Mouse (Mus musculus) midbrain, embryonic 16.5 days (tissue): Measurements from ENCODE around the gene Rab1b. TPM values are rescaled to one million over a fixed set of nuclear protein-coding genes. Genes with fewer than 3 reads are reported as not detected.
"Not testable (repeated sequence)": the region's sequence is repeated elsewhere in the genome, so short reads cannot be mapped to it uniquely, and the experiment has no call there.

Source experiments
- ATAC-seq: fragments of 200-750 bp; cut with Nextera tagmentation; 2 replicates; pipeline ENCODE4 v1.8.0; 2017; ENCODE audit warnings: moderate TSS enrichment
- H3K27ac ChIP-seq: fragments of 300-500 bp; sonication (generic); 2 replicates; pipeline ENCODE4 v1.5.1; 2014; ENCODE audit warnings: mild to moderate bottlenecking, low read length, mixed read lengths
- H3K27me3 ChIP-seq: fragments of 300-500 bp; sonication (generic); 2 replicates; pipeline ENCODE4 v1.6.1; 2014; ENCODE audit warnings: low read depth, low read length, mixed read lengths; ENCODE audit not compliant: control insufficient read depth, insufficient read depth
- H3K36me3 ChIP-seq: fragments of 300-500 bp; sonication (generic); 2 replicates; pipeline ENCODE4 v1.6.1; 2014; ENCODE audit warnings: mild to moderate bottlenecking, low read length, moderate library complexity, mixed read lengths; ENCODE audit not compliant: control insufficient read depth, insufficient read depth
- H3K4me1 ChIP-seq: fragments of 300-500 bp; sonication (generic); 2 replicates; pipeline ENCODE4 v1.6.1; 2014; ENCODE audit warnings: mild to moderate bottlenecking, low read length, mixed read lengths; ENCODE audit not compliant: control insufficient read depth, insufficient read depth
- H3K4me2 ChIP-seq: fragments of 300-500 bp; sonication (generic); 2 replicates; pipeline ENCODE4 v1.6.1; 2014; ENCODE audit warnings: mild to moderate bottlenecking, low read length, mixed read lengths
- H3K4me3 ChIP-seq: fragments of 300-500 bp; sonication (generic); 2 replicates; pipeline ENCODE4 v1.5.1; 2014; ENCODE audit warnings: low read depth, mild to moderate bottlenecking, low read length, moderate library complexity, mixed read lengths
- H3K9ac ChIP-seq: fragments of 300-500 bp; sonication (generic); 2 replicates; pipeline ENCODE4 v1.6.1; 2014; ENCODE audit warnings: low read depth, low read length, mixed read lengths
- H3K9me3 ChIP-seq: fragments of 300-500 bp; sonication (generic); replicated peaks from 2 replicates; pipeline ENCODE4 v1.6.1; 2014; ENCODE audit warnings: mild to moderate bottlenecking, low read length, mixed read lengths; ENCODE audit not compliant: control insufficient read depth, poor library complexity, severe bottlenecking
- WGBS: fragments of 180-500 bp; shearing (Covaris S2); extraction: QIAGEN DNeasy Blood & Tissue Kit; methylation state at CpG from one replicate; pipeline ENCODE4 v1.1.7; 2014; 5-methylcytosine and 5-hydroxymethylcytosine counted together
- polyA plus RNA-seq: library from polyadenylated mRNA; unstranded; fragments of >200 nt; fragmentation: Nextera tagmentation; extraction: Ambion mirVana; gene quantifications from 2 replicates; pipeline ENCODE4 v1.2.1, GENCODE M21; 2015

The Rab1b gene
- polyA plus RNA-seq, result 201 and 206 TPM in 2 replicates

DNA sequence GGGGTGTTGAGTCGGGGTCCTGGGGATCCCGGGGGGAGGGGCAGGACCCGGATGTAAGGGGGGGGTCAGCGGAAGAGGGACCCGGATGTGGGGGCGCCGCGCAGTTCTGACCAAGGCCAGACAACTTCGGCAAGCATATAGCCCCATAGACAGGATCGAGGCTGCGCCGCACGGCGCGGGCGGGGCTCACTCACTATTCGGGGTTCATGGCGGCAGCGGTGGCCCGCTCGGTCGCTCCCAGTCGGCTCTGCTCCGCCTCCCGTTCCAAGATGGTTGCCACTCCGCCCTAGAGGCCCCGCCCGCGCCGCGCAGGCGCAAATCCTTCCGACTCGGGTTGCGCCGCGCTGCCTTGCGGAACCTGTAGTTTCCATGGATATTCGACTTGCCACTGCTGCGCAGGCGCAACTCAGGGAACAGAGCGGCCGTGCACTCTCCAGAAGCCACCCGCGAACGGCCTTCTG lies at the start of gene Rab1b:
Rab1b (minus strand) TSS at position 342 of the 461 bp plus-strand sequence.
- Histone ChIP-seq H3K4me1 (peaks cover 12% of the 10 kb centered on the region), H3K27ac (peak within 1 kb of the TSS; percentile 98), H3K9me3 (no peaks in the 10 kb centered on the region), H3K27me3 (no peaks in the 10 kb centered on the region), H3K36me3 (peaks cover 36% of the 10 kb centered on the region), H3K9ac (peak within 1 kb of the TSS; percentile 80), H3K4me3 (peak within 1 kb of the TSS; percentile 70), H3K4me2 (peak within 1 kb of the TSS; percentile 96)
- under 1% methylated on average over 36 of the region's 46 CpGs for WGBS
- peak; percentile 95 for ATAC-seq

- Histone ChIP-seq H3K4me2 (no peak overlapping the region), H3K9ac (no peak overlapping the region), H3K27ac (no peak overlapping the region), H3K27me3 (no peaks in the 10 kb centered on the region), H3K4me1 (no peaks in the 10 kb centered on the region), H3K36me3 (peaks cover 14% of the 10 kb centered on the region), H3K4me3 (no peak overlapping the region), H3K9me3 (no peaks in the 10 kb centered on the region)
- 90% methylated on average over 6 of the region's 6 CpGs for WGBS
- no peak for ATAC-seq
Observed at GRCm38 (mm10) chr19:5152261-5152660, 45.4 kb upstream of the Rab1b start.

GRCm38 (mm10) chr19:5151741-5152140 lies 44.9 kb upstream of the Rab1b start:
- 88% methylated on average over 5 of the region's 5 CpGs for WGBS
- H3K9ac ChIP-seq, result no peak overlapping the region
- no peaks in the 10 kb centered on the region for H3K9me3 ChIP-seq
- no peaks in the 10 kb centered on the region for H3K27me3 ChIP-seq
- no peak overlapping the region for H3K4me3 ChIP-seq
- H3K27ac ChIP-seq, result no peak overlapping the region
- no peak overlapping the region for H3K4me2 ChIP-seq
- no peak for ATAC-seq
- H3K36me3 ChIP-seq, result peaks cover 14% of the 10 kb centered on the region
- no peaks in the 10 kb centered on the region for H3K4me1 ChIP-seq

GRCm38 (mm10) chr19:5151331-5151730 lies 44.5 kb upstream of the Rab1b start:
- Histone ChIP-seq H3K4me3 (no peak overlapping the region), H3K9me3 (no peaks in the 10 kb centered on the region), H3K4me1 (no peaks in the 10 kb centered on the region), H3K4me2 (no peak overlapping the region), H3K36me3 (peaks cover 18% of the 10 kb centered on the region), H3K27ac (no peak overlapping the region), H3K27me3 (no peaks in the 10 kb centered on the region), H3K9ac (no peak overlapping the region)
- ATAC-seq, result peak; percentile 48; the same call in 1 of the 2 replicates
- WGBS, result 38% methylated on average over 3 of the region's 3 CpGs

DNA sequence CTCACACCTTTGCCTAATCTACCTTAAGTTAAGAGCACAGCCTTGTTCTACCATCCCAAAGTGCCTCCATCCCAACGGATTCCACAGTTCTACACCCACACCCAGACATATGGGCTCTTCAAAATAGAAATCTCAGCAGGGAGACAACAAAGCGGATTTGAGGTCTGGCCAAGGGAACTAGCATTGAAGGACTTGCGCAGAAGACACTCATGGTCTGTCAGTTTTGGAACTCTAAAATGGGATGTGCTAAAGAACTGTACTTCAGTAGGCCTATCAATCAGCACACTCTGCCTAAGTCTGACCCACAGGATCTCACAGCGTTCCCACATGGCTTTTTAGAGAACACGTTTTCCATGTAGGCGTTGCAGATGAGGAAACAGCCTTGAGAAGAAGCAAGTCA lies 43.5 kb upstream of the Rab1b start:
- Histone ChIP-seq H3K4me3 (no peak overlapping the region), H3K4me1 (no peaks in the 10 kb centered on the region), H3K36me3 (peaks cover 16% of the 10 kb centered on the region), H3K9ac (no peak overlapping the region), H3K9me3 (no peaks in the 10 kb centered on the region), H3K27me3 (no peaks in the 10 kb centered on the region), H3K27ac (no peak overlapping the region), H3K4me2 (no peak overlapping the region)
- 93% methylated on average over 6 of the region's 6 CpGs for WGBS
- ATAC-seq, result no peak

GRCm38 (mm10) chr19:5149041-5149440 lies 42.2 kb upstream of the Rab1b start:
- H3K4me3 ChIP-seq, H3K4me2 ChIP-seq, H3K4me1 ChIP-seq, H3K9me3 ChIP-seq, H3K9ac ChIP-seq, H3K27ac ChIP-seq, H3K27me3 ChIP-seq, ATAC-seq: not testable (repeated sequence)
- WGBS, result 90% methylated on average over 4 of the region's 6 CpGs
- H3K36me3 ChIP-seq, result peaks cover 18% of the 10 kb centered on the region

DNA sequence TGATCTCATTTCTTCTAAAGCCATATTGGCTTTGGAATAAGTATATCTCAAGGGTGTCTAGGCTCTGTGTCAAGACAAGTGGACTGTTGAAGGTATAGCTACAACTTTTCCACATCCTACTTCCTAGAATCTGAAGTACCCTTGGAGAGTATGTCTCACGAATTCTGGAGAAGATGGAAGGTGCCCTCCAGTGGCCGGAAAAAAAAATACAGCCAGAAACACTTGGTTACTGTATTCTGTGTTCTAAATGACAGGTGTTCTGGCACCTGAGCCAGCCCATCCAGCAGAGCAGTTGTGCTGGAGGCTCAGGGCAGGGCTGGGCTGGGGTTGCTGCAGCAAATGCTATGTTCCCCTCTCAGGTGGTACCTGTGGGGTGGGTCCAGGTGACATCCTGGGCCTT lies 32.8 kb upstream of the Rab1b start:
- Histone ChIP-seq H3K27me3 (no peaks in the 10 kb centered on the region), H3K27ac (no peak overlapping the region), H3K9ac (no peak overlapping the region), H3K4me3 (no peak overlapping the region), H3K4me1 (no peaks in the 10 kb centered on the region), H3K36me3 (peaks cover 42% of the 10 kb centered on the region), H3K4me2 (no peak overlapping the region), H3K9me3 (no peaks in the 10 kb centered on the region)
- ATAC-seq, result no peak
- whole genome bisulfite sequencing, result 3% methylated on average over 2 of the region's 2 CpGs

DNA sequence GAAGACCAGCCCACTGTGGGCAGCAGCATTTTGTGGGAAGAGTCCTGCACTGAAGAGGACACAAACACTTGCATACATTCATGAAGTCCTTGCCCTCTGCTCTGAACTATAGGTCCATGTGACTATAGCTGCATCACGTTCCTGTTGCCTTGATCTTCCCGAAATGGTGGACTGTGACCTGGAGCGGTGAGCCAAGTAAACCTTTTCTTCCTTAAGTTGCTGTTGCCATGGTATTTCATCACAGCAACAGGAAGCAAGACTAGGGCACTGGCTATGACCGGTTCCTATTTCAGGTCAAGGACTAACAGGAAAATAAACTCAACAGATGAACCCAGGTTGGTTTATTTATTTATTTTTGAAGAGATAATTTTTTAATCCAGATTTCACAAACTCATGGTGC lies 24.4 kb upstream of the Rab1b start:
- H3K4me3 ChIP-seq, result no peak overlapping the region
- peaks cover 12% of the 10 kb centered on the region; the same call in 1 of the 2 replicates for H3K36me3 ChIP-seq
- WGBS, result 76% methylated on average over 4 of the region's 4 CpGs
- H3K27me3 ChIP-seq, result no peaks in the 10 kb centered on the region
- no peak overlapping the region for H3K27ac ChIP-seq
- H3K4me2 ChIP-seq, result no peak overlapping the region
- no peak for ATAC-seq
- no peak overlapping the region for H3K9ac ChIP-seq
- H3K9me3 ChIP-seq, result no peaks in the 10 kb centered on the region
- H3K4me1 ChIP-seq, result no peaks in the 10 kb centered on the region

- no peak overlapping the region for H3K9ac ChIP-seq
- H3K4me1 ChIP-seq, result no peaks in the 10 kb centered on the region
- H3K9me3 ChIP-seq, result no peaks in the 10 kb centered on the region
- peaks cover 3% of the 10 kb centered on the region; the same call in 1 of the 2 replicates for H3K36me3 ChIP-seq
- no peak overlapping the region for H3K4me2 ChIP-seq
- WGBS, result 27% methylated on average over 1 of the region's 1 CpGs
- no peak overlapping the region for H3K4me3 ChIP-seq
- no peak overlapping the region for H3K27ac ChIP-seq
- no peaks in the 10 kb centered on the region for H3K27me3 ChIP-seq
- ATAC-seq, result no peak
Observed at GRCm38 (mm10) chr19:5129770-5130169, 22.9 kb upstream of the Rab1b start.
